Mouse (Mus musculus) thymus, adult 2 months (tissue): ENCODE measurements around the gene Frmpd4.

Experiments used
- CTCF ChIP-seq: fragments of 200-500 bp; IDR thresholded peaks from 2 replicates; pipeline ENCODE4 v1.5.1; 2012; ENCODE audit warnings: mild to moderate bottlenecking, control low read depth, low read length, moderate library complexity, borderline replicate concordance; ENCODE audit not compliant: control insufficient read depth, poor library complexity, insufficient read depth; ENCODE audit errors: extremely low read depth
- POLR2A ChIP-seq: fragments of 200-500 bp; IDR thresholded peaks from 2 replicates; pipeline ENCODE4 v1.6.1; 2012; ENCODE audit warnings: mild to moderate bottlenecking, low read length, control low read depth, moderate library complexity; ENCODE audit not compliant: control insufficient read depth, poor library complexity, insufficient read depth; ENCODE audit errors: extremely low read depth

GRCm38 (mm10) chrX:167492265-167492664, 1084.8 kb downstream of the Frmpd4 start:
- TF ChIP-seq CTCF (no peak), POLR2A (no peak)
